Mouse (Mus musculus) liver, embryonic 14.5 days (tissue): ENCODE results near the gene Myo10.

ENCODE experiments used
- CTCF ChIP-seq: IDR thresholded peaks from 2 replicates; pipeline ENCODE4 v1.5.1; 2016; ENCODE audit warnings: antibody characterized with exemption, low read depth, control low read depth
- EP300 ChIP-seq: IDR thresholded peaks from 2 replicates; pipeline ENCODE4 v1.6.1; 2016; ENCODE audit warnings: antibody characterized with exemption, low read depth

DNA sequence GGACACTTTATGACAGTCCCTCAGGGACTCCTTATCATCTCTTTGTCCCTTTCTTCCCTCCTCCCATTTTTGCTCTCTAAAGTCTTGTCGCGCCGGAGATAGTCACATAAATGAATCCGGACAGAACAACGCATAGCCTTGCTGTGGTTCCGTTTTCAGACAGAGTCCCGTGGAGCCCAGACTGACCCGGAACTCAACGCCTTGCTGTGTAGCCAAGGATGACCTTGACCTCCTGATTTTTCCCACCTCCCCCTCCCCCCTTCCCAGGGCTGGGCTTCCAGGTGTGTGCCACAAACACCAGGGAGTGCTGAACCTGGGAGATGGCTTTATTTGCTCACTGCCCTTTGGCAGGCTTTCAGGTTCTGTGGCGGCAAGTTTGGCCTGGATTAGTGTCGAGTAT, 10.6 kb downstream of the Myo10 start:
- TF ChIP-seq CTCF (0 out of 2 replicates have a peak, but pooled peaks have one; percentile 2), EP300 (no peak)
